Mouse (Mus musculus): ENCODE results near the gene Oard1.

- peak; percentile 39 for TF ChIP-seq CTCF (IDR thresholded peaks at IDR 0.05; ENCODE audit: low read depth, low read length)
- no peak for TF ChIP-seq POLR2A (IDR thresholded peaks at IDR 0.05; ENCODE audit: insufficient read depth, low read length)
- TF ChIP-seq EP300 (IDR thresholded peaks at IDR 0.05; ENCODE audit: insufficient read depth, low read depth, low read length) = no peak
Measured at GRCm38 (mm10) chr17:48416425-48417195, 6.8 kb downstream of the Oard1 start.
